Mouse (Mus musculus): ENCODE results near the gene Casp3.
"Not testable (repeated sequence)": the region's sequence is repeated elsewhere in the genome, so short reads cannot be mapped to it uniquely, and the experiment has no call there.

The Casp3 gene

DNA sequence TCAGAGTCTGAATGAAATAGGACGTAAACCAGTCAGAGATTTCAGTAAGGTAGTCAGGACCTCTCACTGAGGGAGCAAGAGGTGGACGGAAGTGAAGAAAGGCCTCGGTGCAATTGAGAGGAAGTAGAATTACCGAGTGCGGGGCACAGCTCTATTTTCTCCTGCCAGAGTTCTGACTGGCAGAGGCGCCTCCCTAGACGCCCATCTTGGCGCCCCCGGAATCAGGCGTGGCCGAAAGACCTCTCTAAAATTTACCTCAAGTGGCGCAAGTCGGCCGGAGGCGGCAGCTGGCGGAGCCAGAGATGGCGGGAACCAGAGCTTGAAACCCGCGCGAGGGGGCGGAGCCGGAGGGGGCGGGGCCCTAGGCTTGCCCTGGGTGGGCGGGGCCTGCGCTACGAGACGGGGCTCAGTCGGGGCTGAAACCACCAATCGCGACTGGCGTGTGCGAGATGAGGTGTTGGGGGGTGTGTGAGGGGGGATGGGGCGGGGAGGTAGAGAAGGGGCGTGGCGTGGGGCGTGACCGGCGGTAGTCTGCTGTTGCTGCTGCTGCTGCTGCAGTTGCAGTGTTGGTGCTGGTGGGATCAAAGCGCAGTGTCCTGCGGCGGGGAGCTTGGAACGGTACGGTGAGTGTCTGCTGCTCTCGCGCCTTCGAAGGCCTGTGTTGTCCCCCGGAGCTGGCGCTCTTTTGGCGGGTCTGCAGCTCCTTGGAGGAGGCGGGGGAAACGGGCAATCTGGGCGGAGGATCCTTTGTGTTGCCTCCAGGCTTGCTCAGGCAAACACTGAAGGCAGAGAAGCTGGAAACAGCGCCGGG is at the start of gene Casp3, which contains the start of gene Primpol:
TSS of gene Casp3 (plus strand) at position 413 of the 811 bp plus-strand sequence.
TSS of gene Primpol (minus strand) at position 334 of the 811 bp plus-strand sequence.
- DNase-seq (ENCODE audit: low read depth, low spot score): peak; percentile 88

DNA sequence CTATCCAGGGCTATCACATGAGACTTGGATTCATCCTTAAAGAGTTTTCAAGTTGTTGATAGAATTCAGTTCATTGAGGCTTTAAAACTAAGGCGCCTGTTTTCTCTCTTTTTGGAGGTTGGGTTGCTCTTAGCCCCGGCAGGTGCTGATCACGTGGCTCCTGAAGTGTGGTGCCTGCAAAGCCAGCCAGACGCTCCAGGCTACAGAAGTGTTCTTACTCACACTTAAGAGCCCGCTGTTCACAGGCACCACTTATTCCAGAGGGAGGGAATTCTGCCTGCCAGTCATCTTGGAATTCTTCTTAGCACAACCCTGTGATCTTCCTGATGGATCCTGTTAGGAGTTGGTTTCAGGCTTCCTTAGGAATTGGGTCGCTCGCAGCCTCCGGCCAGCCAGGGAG is 49.1 kb upstream of the Casp3 start:
- DNase-seq (ENCODE audit: low read depth, low spot score): no peak

GRCm38 (mm10) chr8:46568942-46569341 is 48.1 kb upstream of the Casp3 start:
- no peak for DNase-seq (ENCODE audit: low read depth, low spot score)

DNA sequence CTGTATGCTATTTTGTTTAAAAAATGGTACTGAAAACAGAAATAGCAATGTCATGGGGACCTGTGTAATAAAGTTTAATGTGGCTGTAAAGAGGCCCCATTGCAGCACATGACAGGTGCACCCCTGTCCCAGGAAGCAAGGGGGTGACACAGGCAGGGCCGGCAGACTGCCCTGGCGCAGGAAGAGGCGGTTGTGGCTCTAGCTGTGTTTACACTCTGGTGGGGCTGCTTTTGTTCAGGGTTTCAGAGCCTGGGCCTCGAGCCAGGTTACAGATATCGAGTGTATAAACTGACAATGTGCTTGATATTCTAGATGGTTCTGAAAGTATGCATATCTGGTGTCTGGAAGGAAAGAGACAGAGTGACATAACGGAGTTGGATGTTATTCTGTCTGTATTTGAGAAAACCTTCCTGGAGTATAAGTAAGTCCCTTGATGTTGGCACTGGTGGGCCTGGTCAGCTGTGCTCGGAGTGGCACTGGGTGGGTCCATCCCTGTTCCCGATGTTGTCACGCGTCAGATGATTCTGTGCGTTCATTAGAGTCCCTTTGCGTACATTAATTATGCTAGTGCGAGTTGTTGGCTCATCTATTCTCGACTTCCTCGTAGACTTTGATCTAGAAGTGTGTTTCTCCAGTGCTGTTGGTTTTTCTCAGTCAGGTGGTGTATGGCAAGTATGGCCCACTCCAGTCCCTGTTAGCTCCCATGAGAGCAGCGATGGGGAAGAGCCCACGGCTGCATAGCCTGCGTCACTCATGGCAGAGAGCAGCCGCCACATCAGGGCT is 47.2 kb upstream of the Casp3 start:
- DNase-seq (ENCODE audit: low read depth, low spot score): no peak

DNA sequence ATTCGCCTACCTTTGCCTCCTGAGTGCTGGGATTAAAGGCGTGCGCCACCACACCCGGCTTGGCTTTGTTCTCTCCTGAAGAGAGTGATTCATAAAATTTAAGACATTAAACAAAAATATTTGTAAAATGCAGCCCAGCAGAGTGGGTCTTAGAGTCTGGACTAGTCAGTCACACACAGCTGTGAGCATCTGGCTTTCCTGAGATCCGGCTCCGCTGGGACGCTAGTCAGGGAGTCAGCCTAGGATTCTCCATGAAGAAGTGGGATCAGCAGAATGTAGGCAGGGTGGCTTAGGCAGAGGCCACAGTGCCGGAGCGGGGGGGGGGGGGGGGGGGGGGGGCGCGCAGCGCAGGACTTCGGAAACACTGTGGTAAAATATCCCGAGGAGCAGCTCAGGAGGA is 46.4 kb upstream of the Casp3 start:
- no peak for DNase-seq (ENCODE audit: low read depth, low spot score)

DNA sequence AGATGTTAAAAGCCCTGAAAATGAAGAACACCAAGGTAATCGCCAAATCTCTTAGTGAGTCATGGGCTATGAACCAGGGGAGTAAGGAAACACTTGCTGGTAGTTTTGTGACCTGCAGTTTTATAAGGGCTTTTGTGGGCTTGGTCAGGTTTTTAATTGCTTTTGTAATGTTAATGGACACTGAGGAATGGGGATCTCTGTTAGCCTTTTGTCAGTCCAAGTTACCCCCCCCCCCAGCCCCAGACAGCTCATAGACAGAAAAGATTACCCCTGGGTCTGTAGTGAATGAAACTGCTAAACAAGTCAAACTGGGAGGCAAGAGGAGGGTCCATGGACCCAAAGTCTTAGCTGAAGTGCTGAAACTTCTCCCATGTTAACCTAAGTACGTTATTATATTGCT is 43.6 kb upstream of the Casp3 start:
- DNase-seq (ENCODE audit: low read depth, low spot score): no peak

DNA sequence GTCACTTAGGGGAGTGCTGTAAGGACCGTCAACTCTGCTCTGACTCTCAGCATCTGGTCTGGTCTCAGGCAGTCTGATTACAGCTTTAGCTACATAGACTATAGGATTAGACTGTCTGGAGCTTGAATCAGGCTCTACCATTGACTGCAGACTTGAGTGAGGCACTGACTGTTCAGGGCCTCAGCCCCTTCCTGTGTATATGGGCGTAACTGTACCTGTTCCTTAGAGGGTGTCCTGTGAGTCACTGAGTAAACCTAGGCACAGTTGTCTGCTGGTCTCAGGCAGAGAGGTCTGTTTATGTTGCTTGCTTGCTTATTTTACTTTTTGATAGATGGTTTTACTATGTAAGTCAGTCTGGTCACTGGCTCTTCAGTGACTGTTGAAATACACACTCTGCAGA is 43.1 kb upstream of the Casp3 start:
- DNase-seq (ENCODE audit: low read depth, low spot score): no peak

- DNase-seq (ENCODE audit: low read depth, low spot score): no peak
Measured at GRCm38 (mm10) chr8:46578794-46579193, 38.3 kb upstream of the Casp3 start.

DNA sequence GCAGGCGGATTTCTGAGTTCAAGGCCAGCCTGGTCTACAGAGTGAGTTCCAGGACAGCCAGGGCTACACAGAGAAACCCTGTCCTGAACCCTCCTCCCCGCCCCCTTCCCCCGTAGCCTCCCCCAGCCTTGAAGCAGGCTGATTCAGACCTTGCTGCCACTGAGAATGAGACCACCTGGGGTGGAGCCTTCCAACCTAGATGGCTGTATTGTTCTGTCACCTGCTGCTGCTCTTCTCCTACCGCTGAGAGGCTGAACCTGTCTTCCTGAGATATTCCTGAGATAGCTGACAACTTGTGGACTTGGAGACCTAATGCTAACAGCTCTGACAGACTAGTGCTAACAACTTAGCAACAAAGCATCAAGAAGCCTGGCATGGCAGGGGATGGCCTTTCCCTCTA is 32.8 kb upstream of the Casp3 start:
- DNase-seq (ENCODE audit: low read depth, low spot score): not testable (repeated sequence)

GRCm38 (mm10) chr8:46585576-46585975 is 31.5 kb upstream of the Casp3 start:
- no peak for DNase-seq (ENCODE audit: low read depth, low spot score)

- no peak for DNase-seq (ENCODE audit: low read depth, low spot score)
Measured at GRCm38 (mm10) chr8:46587911-46588310, 29.2 kb upstream of the Casp3 start.

GRCm38 (mm10) chr8:46588663-46589062 is 28.4 kb upstream of the Casp3 start:
- no peak for DNase-seq (ENCODE audit: low read depth, low spot score)

- no peak for DNase-seq (ENCODE audit: low read depth, low spot score)
Measured at GRCm38 (mm10) chr8:46593067-46593466, 24.0 kb upstream of the Casp3 start.

DNA sequence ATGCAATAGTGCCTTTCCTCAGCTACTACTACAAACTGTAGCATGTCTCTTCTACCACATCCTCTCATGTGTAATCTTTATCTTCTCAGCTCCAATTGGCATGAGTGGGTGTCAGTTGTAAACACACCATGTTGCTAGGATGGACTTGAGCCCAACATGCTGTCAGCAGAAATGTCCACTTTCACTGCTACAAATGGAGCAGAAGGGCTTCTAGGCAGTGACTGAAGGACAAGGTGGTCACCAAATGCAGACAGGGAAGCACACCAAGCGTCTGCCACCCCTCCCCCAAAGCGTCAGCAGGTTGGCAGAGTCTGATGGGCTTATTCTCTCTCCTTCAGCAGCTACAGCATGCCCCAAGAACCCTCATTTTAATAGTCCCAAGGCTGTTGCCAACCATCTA is 23.3 kb upstream of the Casp3 start:
- no peak for DNase-seq (ENCODE audit: low read depth, low spot score)

GRCm38 (mm10) chr8:46595593-46595992 is 21.5 kb upstream of the Casp3 start:
- no peak for DNase-seq (ENCODE audit: low read depth, low spot score)

- DNase-seq (ENCODE audit: low read depth, low spot score): no peak
Measured at GRCm38 (mm10) chr8:46596530-46596929, 20.6 kb upstream of the Casp3 start.

GRCm38 (mm10) chr8:46597411-46597810 is 19.7 kb upstream of the Casp3 start:
- no peak for DNase-seq (ENCODE audit: low read depth, low spot score)

DNA sequence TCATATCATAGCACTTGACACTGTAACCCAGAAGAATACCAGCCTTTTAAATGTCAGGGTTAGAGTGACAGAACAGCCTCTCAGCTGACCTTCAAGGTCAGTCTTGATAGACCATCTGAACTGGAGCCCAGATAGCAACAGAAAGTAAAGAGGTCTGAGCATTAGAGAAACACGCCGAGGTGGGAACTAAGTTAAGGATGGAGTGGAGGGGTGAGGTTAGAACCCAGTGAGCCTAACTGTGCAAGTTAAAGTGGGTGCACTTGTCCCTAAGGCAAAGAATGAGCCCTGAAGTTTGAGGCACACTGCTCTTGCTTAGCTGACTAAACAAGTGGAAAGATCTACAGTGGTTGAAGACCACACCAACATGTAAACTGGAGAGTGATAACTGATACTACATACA is 19.0 kb upstream of the Casp3 start:
- no peak for DNase-seq (ENCODE audit: low read depth, low spot score)

DNA sequence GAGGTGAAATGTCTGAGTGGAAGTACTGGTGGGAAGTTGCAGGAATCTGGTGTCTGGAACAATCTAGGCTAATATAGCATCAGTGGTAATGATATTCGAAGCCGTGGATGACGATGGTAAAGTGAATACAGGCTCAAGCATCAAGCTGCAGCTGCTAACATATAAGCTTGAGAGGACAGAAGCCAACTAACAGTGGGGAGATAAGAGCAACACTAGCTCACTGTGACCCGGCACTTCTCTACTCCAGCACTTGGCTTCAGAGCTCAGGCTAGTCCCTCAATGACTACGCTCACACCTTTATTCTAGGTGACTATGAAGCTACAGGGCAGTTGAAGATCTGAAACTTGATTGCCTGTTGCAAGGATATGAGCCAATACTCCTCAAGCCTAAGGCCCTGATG is 18.3 kb upstream of the Casp3 start:
- no peak for DNase-seq (ENCODE audit: low read depth, low spot score)

GRCm38 (mm10) chr8:46599314-46599904 is 17.7 kb upstream of the Casp3 start:
- no peak for DNase-seq (ENCODE audit: low read depth, low spot score)

GRCm38 (mm10) chr8:46600959-46601707 is 16.0 kb upstream of the Casp3 start:
- DNase-seq (ENCODE audit: low read depth, low spot score): no peak

GRCm38 (mm10) chr8:46603587-46603986 is 13.5 kb upstream of the Casp3 start:
- DNase-seq (ENCODE audit: low read depth, low spot score): no peak
